Mouse (Mus musculus) MEL (cell line): ENCODE results near the gene 4930432K21Rik. TPM values are rescaled to one million over a fixed set of nuclear protein-coding genes. Genes with fewer than 3 reads are reported as not detected.

ENCODE experiments used
- DNase-seq: peaks from one replicate; pipeline ENCODE4 v3.0.0; 2011; ENCODE audit warnings: low read depth, low spot score
- H3K27ac ChIP-seq: 2 replicates; pipeline ENCODE4 v1.5.1; 2012; ENCODE audit warnings: low read depth, mild to moderate bottlenecking, control low read depth, low read length, moderate library complexity; ENCODE audit not compliant: control insufficient read depth
- H3K27me3 ChIP-seq, 2 experiments: fragments of 150-350 bp in 1 of 2; sonication (generic) in 1 of 2; 2 replicates each; pipeline ENCODE4 v1.6.1; 2012; ENCODE audit warnings: low read length in 2 of 2, mild to moderate bottlenecking in 2 of 2, improper control_type of control experiment in 1 of 2, moderate library complexity in 1 of 2; ENCODE audit not compliant: insufficient read depth in 2 of 2, control insufficient read depth in 1 of 2
- H3K36me3 ChIP-seq, 2 experiments: 2 replicates each; pipeline ENCODE4 v1.6.1; 2012 to 2014; ENCODE audit warnings: low read length in 2 of 2, improper control_type of control experiment in 1 of 2, inconsistent platforms in 1 of 2, mild to moderate bottlenecking in 1 of 2; ENCODE audit not compliant: insufficient read depth in 2 of 2, control insufficient read depth in 1 of 2
- H3K4me1 ChIP-seq, 2 experiments: fragments of 150-350 bp in 1 of 2; sonication (generic) in 1 of 2; 2 replicates each; pipeline ENCODE4 v1.6.1; 2012; ENCODE audit warnings: low read length in 2 of 2, improper control_type of control experiment in 1 of 2, mild to moderate bottlenecking in 1 of 2; ENCODE audit not compliant: insufficient read depth in 2 of 2, control insufficient read depth in 1 of 2
- H3K4me3 ChIP-seq, 2 experiments: fragments of 150-350 bp in 1 of 2; sonication (generic) in 1 of 2; 2 replicates each; pipeline ENCODE4 v1.5.1; 2012; ENCODE audit warnings: low read depth in 2 of 2, low read length in 2 of 2, mild to moderate bottlenecking in 2 of 2, moderate library complexity in 2 of 2, control low read depth in 1 of 2, improper control_type of control experiment in 1 of 2; ENCODE audit not compliant: control insufficient read depth in 1 of 2, insufficient read depth in 1 of 2
- H3K79me2 ChIP-seq: 2 replicates; pipeline ENCODE4 v1.6.1; 2012; ENCODE audit warnings: mild to moderate bottlenecking, low read length, moderate library complexity; ENCODE audit not compliant: control insufficient read depth, poor library complexity, insufficient read depth
- H3K9ac ChIP-seq: 2 replicates; pipeline ENCODE4 v1.6.1; 2012; ENCODE audit warnings: low read depth, mild to moderate bottlenecking, control low read depth, low read length, moderate library complexity; ENCODE audit not compliant: control insufficient read depth, poor library complexity, severe bottlenecking
- H3K9me3 ChIP-seq: fragments of 150-350 bp; sonication (generic); replicated peaks from 2 replicates; pipeline ENCODE4 v1.6.1; 2012; ENCODE audit warnings: mild to moderate bottlenecking, low read length, improper control_type of control experiment, moderate library complexity; ENCODE audit not compliant: insufficient read depth
- CHD1 ChIP-seq: IDR thresholded peaks from 2 replicates; pipeline ENCODE4 v1.6.1; 2012; ENCODE audit warnings: low read depth, mild to moderate bottlenecking, inconsistent platforms, low read length, improper control_type of control experiment
- CHD2 ChIP-seq: IDR thresholded peaks from 2 replicates; pipeline ENCODE4 v1.6.1; 2011; ENCODE audit warnings: low read length, improper control_type of control experiment
- CTCF ChIP-seq, 3 experiments: IDR thresholded peaks in 2 of 3; conservative IDR thresholded peaks in 1 of 3; 2 replicates each; pipeline ENCODE4 v1.5.1; 2011 to 2012; ENCODE audit warnings: low read length in 3 of 3, low read depth in 2 of 3, mild to moderate bottlenecking in 2 of 3, improper control_type of control experiment in 1 of 3, inconsistent platforms in 1 of 3, mixed read lengths in 1 of 3, moderate library complexity in 1 of 3; ENCODE audit not compliant: control insufficient read depth in 1 of 3, insufficient read depth in 1 of 3, poor library complexity in 1 of 3, severe bottlenecking in 1 of 3
- ELF1 ChIP-seq: IDR thresholded peaks from 2 replicates; pipeline ENCODE4 v1.6.1; 2014; ENCODE audit warnings: low read depth, mild to moderate bottlenecking, inconsistent platforms, low read length, improper control_type of control experiment, moderate library complexity
- EP300 ChIP-seq, 2 experiments: IDR thresholded peaks; 2 replicates each; pipeline ENCODE4 v1.6.1; 2011; ENCODE audit warnings: improper control_type of control experiment in 2 of 2, low read length in 2 of 2, low read depth in 1 of 2, mild to moderate bottlenecking in 1 of 2
- ETS1 ChIP-seq: IDR thresholded peaks from 2 replicates; pipeline ENCODE4 v1.6.1; 2012; ENCODE audit warnings: low read depth, mild to moderate bottlenecking, inconsistent platforms, low read length, improper control_type of control experiment, moderate library complexity
- GABPA ChIP-seq: IDR thresholded peaks from 2 replicates; pipeline ENCODE4 v1.6.1; 2012; ENCODE audit warnings: low read depth, mild to moderate bottlenecking, inconsistent platforms, low read length, improper control_type of control experiment, moderate library complexity
- HCFC1 ChIP-seq: IDR thresholded peaks from 2 replicates; pipeline ENCODE4 v1.6.1; 2012; ENCODE audit warnings: low read depth, mild to moderate bottlenecking, inconsistent platforms, low read length, improper control_type of control experiment, moderate library complexity
- MAZ ChIP-seq: IDR thresholded peaks from 2 replicates; pipeline ENCODE4 v1.6.1; 2012; ENCODE audit warnings: low read depth, mild to moderate bottlenecking, inconsistent platforms, low read length, improper control_type of control experiment
- MEF2A ChIP-seq: IDR thresholded peaks from 2 replicates; pipeline ENCODE4 v1.6.1; 2014; ENCODE audit warnings: low read depth, mild to moderate bottlenecking, inconsistent platforms, low read length, improper control_type of control experiment; ENCODE audit not compliant: poor library complexity, insufficient replicate concordance, severe bottlenecking; ENCODE audit errors: extremely low read depth
- MXI1 ChIP-seq: IDR thresholded peaks from 2 replicates; pipeline ENCODE4 v1.6.1; 2011; ENCODE audit warnings: mild to moderate bottlenecking, low read depth, low read length, improper control_type of control experiment
- MYC ChIP-seq: IDR thresholded peaks from 2 replicates; pipeline ENCODE4 v1.6.1; 2011; ENCODE audit warnings: low read depth, mild to moderate bottlenecking, low read length, improper control_type of control experiment, moderate library complexity
- NELFE ChIP-seq: IDR thresholded peaks from 2 replicates; pipeline ENCODE4 v1.6.1; 2011; ENCODE audit warnings: low read depth, low read length, improper control_type of control experiment
- POLR2A ChIP-seq, 2 experiments: IDR thresholded peaks; 2 replicates each; pipeline ENCODE4 v1.6.1; 2011 to 2012; ENCODE audit warnings: low read length in 2 of 2, mild to moderate bottlenecking in 2 of 2, control low read depth in 1 of 2, improper control_type of control experiment in 1 of 2, low read depth in 1 of 2, moderate library complexity in 1 of 2; ENCODE audit not compliant: control insufficient read depth in 1 of 2, insufficient read depth in 1 of 2, poor library complexity in 1 of 2
- RAD21 ChIP-seq: IDR thresholded peaks from 2 replicates; pipeline ENCODE4 v1.6.1; 2011; ENCODE audit warnings: mild to moderate bottlenecking, low read depth, low read length, improper control_type of control experiment
- RCOR1 ChIP-seq: IDR thresholded peaks from 2 replicates; pipeline ENCODE4 v1.6.1; 2012; ENCODE audit warnings: low read depth, mild to moderate bottlenecking, inconsistent platforms, low read length, improper control_type of control experiment
- SIN3A ChIP-seq: IDR thresholded peaks from 2 replicates; pipeline ENCODE4 v1.6.1; 2012; ENCODE audit warnings: low read length, improper control_type of control experiment, inconsistent platforms
- TAL1 ChIP-seq: IDR thresholded peaks from 2 replicates; pipeline ENCODE4 v1.6.1; 2012; ENCODE audit warnings: mild to moderate bottlenecking, inconsistent platforms, low read length, moderate library complexity, mixed read lengths
- USF2 ChIP-seq, 2 experiments: IDR thresholded peaks; 2 replicates each; pipeline ENCODE4 v1.6.1; 2011 to 2012; ENCODE audit warnings: improper control_type of control experiment in 2 of 2, low read length in 2 of 2, borderline replicate concordance in 1 of 2, inconsistent platforms in 1 of 2, low read depth in 1 of 2, mild to moderate bottlenecking in 1 of 2; ENCODE audit not compliant: insufficient read depth in 1 of 2
- ZKSCAN1 ChIP-seq: IDR thresholded peaks from 2 replicates; pipeline ENCODE4 v1.6.1; 2012; ENCODE audit warnings: low read depth, mild to moderate bottlenecking, inconsistent platforms, low read length, improper control_type of control experiment, moderate library complexity
- ZMIZ1 ChIP-seq: IDR thresholded peaks from 2 replicates; pipeline ENCODE4 v1.6.1; 2012; ENCODE audit warnings: low read depth, mild to moderate bottlenecking, inconsistent platforms, low read length, improper control_type of control experiment, moderate library complexity
- ZNF384 ChIP-seq: IDR thresholded peaks from 2 replicates; pipeline ENCODE4 v1.6.1; 2012; ENCODE audit warnings: low read depth, mild to moderate bottlenecking, inconsistent platforms, low read length, improper control_type of control experiment
- polyA plus RNA-seq, 2 experiments: library from polyadenylated mRNA; stranded (reverse) in 1 of 2; unstranded in 1 of 2; fragments of >175 nt in 1 of 2; fragments of >200 nt in 1 of 2; gene quantifications; 2 replicates each; pipeline versions ENCODE4 v1.2.1 to v1.2.4; 2012; ENCODE audit warnings: low replicate concordance in 2 of 2, low read depth in 1 of 2; ENCODE audit not compliant: insufficient read length in 2 of 2, insufficient read depth in 1 of 2, missing spikeins in 1 of 2
- total RNA-seq: library from RNA; depleted of rRNA; stranded (reverse); fragments of 300-350 nt; gene quantifications from 2 replicates; pipeline ENCODE4 v1.2.3, GENCODE M21; 2012

4930432K21Rik gene
- total and polyA plus RNA-seq, 3 experiments = 2.2 to 3.0 TPM; not detected in 1

GRCm38 (mm10) chr8:84213277-84213676 is 65.5 kb downstream of the 4930432K21Rik start (continued):
- TF ChIP-seq ZKSCAN1 = no peak

DNA sequence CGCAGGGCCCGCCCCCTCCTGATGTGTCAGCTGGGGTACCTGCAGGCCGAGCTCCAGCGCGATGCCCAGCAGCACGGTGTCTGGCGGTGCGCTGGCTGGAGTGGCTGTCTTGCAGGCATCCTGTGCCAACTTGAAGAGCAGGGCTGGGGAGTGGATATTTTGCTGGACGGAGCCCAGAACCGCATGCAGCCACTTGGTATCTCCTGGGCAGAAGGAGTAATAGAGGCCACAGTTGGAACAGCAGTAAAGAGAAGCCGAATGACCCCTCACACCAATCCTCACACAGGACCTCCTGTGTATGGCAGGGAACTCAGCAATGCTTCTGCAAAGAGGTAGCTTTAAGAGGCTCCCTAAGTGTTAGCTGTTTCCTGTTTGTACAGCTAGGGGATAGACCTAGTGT is 69.4 kb downstream of the 4930432K21Rik start:
- H3K79me2 ChIP-seq = no peaks in the 10 kb centered on the region
- H3K4me3 ChIP-seq = no peak overlapping the region
- no peaks in the 10 kb centered on the region for H3K9me3 ChIP-seq
- peaks cover 2 to 23% of the 10 kb centered on the region in 2 experiments; a peak in 3 of 4 replicates for H3K4me1 ChIP-seq
- no peak overlapping the region for H3K9ac ChIP-seq
- H3K27ac ChIP-seq = no peak overlapping the region
- no peaks in the 10 kb centered on the region for H3K27me3 ChIP-seq
- TF ChIP-seq NELFE = no peak
- DNase-seq = no peak
- H3K36me3 ChIP-seq = peaks cover 0 to 5% of the 10 kb centered on the region in 2 experiments; a peak in 3 of 4 replicates

DNA sequence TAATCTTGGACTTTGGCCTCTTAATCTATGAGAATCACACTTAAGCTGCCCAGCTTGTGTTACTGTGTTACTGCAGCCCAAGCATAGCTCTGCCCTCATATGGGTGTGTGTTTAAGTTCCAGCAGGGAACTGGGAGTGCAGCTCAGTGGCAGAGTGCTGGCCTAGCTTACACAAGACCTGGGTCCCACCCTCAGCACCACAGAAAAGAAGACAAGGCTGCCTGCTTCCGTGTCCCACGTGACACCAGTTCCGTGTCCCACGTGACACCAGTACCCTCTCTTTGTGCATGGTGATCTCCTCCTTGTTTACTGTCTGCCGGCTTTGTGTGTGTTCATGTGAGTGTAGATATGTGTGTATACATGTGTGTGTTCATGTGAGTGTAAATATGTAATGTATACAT is 70.3 kb downstream of the 4930432K21Rik start:
- Histone ChIP-seq H3K27ac (no peak overlapping the region), H3K4me1 (peaks cover 5 to 31% of the 10 kb centered on the region in 2 experiments), H3K79me2 (no peaks in the 10 kb centered on the region), H3K9me3 (no peaks in the 10 kb centered on the region), H3K27me3 (no peaks in the 10 kb centered on the region), H3K9ac (no peak overlapping the region), H3K36me3 (peaks cover 0 to 9% of the 10 kb centered on the region in 2 experiments; a peak in 3 of 4 replicates), H3K4me3 (no peak overlapping the region)
- DNase-seq = no peak
- TF ChIP-seq GABPA (no peak), USF2 (IDR thresholded peaks at IDR 0.05; ENCODE audit: borderline replicate concordance in 1 of 2, insufficient read depth in 1 of 2, low read depth in 1 of 2, low read length in 2 of 2) (no peak), CTCF (IDR thresholded peaks at IDR 0.05 in 2 of 3, conservative IDR thresholded peaks at IDR 0.05 in 1 of 3; ENCODE audit: control insufficient read depth in 1 of 3, insufficient read depth in 1 of 3, low read depth in 2 of 3, low read length in 3 of 3, poor library complexity in 1 of 3, severe bottlenecking in 1 of 3) (no peak), ZKSCAN1 (no peak), ZMIZ1 (no peak), ETS1 (no peak), CHD2 (no peak), RAD21 (no peak)

DNA sequence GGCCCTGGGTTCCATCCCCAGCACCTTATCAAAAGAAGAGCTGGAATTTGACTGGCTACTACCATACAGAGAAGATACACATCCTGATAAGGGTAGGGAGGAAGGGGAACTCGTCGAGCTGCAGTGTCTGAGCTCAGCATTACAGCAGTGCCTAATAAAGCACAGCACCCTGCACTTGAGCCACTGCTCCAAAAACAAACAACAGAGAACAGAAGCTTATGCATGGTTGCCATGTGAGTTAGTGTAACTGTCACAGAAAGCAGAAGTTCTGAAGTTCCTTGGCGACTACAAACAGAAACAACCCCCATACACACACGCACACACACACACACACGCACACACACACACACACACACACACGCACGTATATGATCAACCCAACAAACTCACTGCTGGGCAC is 72.3 kb downstream of the 4930432K21Rik start:
- Histone ChIP-seq H3K4me1 (peaks cover 5 to 32% of the 10 kb centered on the region in 2 experiments), H3K9me3 (no peaks in the 10 kb centered on the region), H3K27me3 (no peaks in the 10 kb centered on the region), H3K79me2 (no peaks in the 10 kb centered on the region), H3K27ac (no peak overlapping the region), H3K4me3 (no peak overlapping the region), H3K36me3 (peaks cover 0 to 9% of the 10 kb centered on the region in 2 experiments; a peak in 3 of 4 replicates), H3K9ac (no peak overlapping the region)
- peak; percentile 73 for DNase-seq
- TF ChIP-seq MAZ (no peak), SIN3A (peak; percentile 47; the same call in 1 of the 2 replicates), MXI1 (peak; percentile 86), RCOR1 (0 out of 2 replicates have a peak, but pooled peaks have one; percentile 33), TAL1 (no peak), CHD1 (no peak), POLR2A (IDR thresholded peaks at IDR 0.05; ENCODE audit: control insufficient read depth in 1 of 2, insufficient read depth in 1 of 2, low read depth in 1 of 2, low read length in 2 of 2, poor library complexity in 1 of 2) (no peak), MYC (no peak; the same call in 1 of the 2 replicates), MEF2A (no peak), CTCF (IDR thresholded peaks at IDR 0.05 in 2 of 3, conservative IDR thresholded peaks at IDR 0.05 in 1 of 3; ENCODE audit: control insufficient read depth in 1 of 3, insufficient read depth in 1 of 3, low read depth in 2 of 3, low read length in 3 of 3, poor library complexity in 1 of 3, severe bottlenecking in 1 of 3) (no peak), HCFC1 (no peak), ELF1 (no peak), GABPA (no peak), ZNF384 (no peak), EP300 (IDR thresholded peaks at IDR 0.05; ENCODE audit: low read depth in 1 of 2, low read length in 2 of 2) (no peak; a peak in 1 of 4 replicates), ZKSCAN1 (no peak), USF2 (IDR thresholded peaks at IDR 0.05; ENCODE audit: borderline replicate concordance in 1 of 2, insufficient read depth in 1 of 2, low read depth in 1 of 2, low read length in 2 of 2) (no peak)
